Mouse (Mus musculus) kidney, embryonic 14.5 days (tissue): ENCODE results near the gene Camta1. TPM values are rescaled to one million over a fixed set of nuclear protein-coding genes. Genes with fewer than 3 reads are reported as not detected.

Experiments
- ATAC-seq: fragments of 200-750 bp; cut with Nextera tagmentation; 2 replicates; pipeline ENCODE4 v1.8.0; 2017; ENCODE audit warnings: moderate number of reproducible peaks, mild to moderate bottlenecking, moderate TSS enrichment, moderate library complexity; ENCODE audit not compliant: low FRiP score, low TSS enrichment
- H3K27ac ChIP-seq: fragments of 300-500 bp; sonication (generic); 2 replicates; pipeline ENCODE4 v1.5.1; 2014; ENCODE audit warnings: low read depth, mild to moderate bottlenecking, low read length, moderate library complexity, mixed read lengths
- H3K27me3 ChIP-seq: fragments of 300-500 bp; sonication (generic); 2 replicates; pipeline ENCODE4 v1.6.1; 2014; ENCODE audit warnings: mild to moderate bottlenecking, low read length; ENCODE audit not compliant: control insufficient read depth, insufficient read depth
- H3K36me3 ChIP-seq: fragments of 300-500 bp; sonication (generic); 2 replicates; pipeline ENCODE4 v1.6.1; 2014; ENCODE audit warnings: low read length, mixed read lengths; ENCODE audit not compliant: control insufficient read depth, insufficient read depth
- H3K4me1 ChIP-seq: fragments of 300-500 bp; sonication (generic); 2 replicates; pipeline ENCODE4 v1.6.1; 2014; ENCODE audit warnings: low read length, mixed read lengths; ENCODE audit not compliant: control insufficient read depth, insufficient read depth
- H3K4me2 ChIP-seq: fragments of 300-500 bp; sonication (generic); replicated peaks from 2 replicates; pipeline ENCODE4 v1.6.1; 2014; ENCODE audit warnings: low read depth, mild to moderate bottlenecking, low read length
- H3K4me3 ChIP-seq: fragments of 300-500 bp; sonication (generic); 2 replicates; pipeline ENCODE4 v1.5.1; 2014; ENCODE audit warnings: mild to moderate bottlenecking, low read length
- H3K9ac ChIP-seq: fragments of 300-500 bp; sonication (generic); 2 replicates; pipeline ENCODE4 v1.6.1; 2014; ENCODE audit warnings: low read depth, mild to moderate bottlenecking, low read length, moderate library complexity
- H3K9me3 ChIP-seq: fragments of 300-500 bp; sonication (generic); 2 replicates; pipeline ENCODE4 v1.6.1; 2016; ENCODE audit warnings: low read length; ENCODE audit not compliant: control insufficient read depth
- WGBS: fragments of 180-500 bp; shearing (Covaris S2); extraction: QIAGEN DNeasy Blood & Tissue Kit; methylation state at CpG from one replicate; pipeline ENCODE4 v1.1.7; 2014; 5-methylcytosine and 5-hydroxymethylcytosine counted together
- polyA plus RNA-seq: library from polyadenylated mRNA; unstranded; fragments of >200 nt; fragmentation: Nextera tagmentation; extraction: Ambion mirVana; gene quantifications from 2 replicates; pipeline ENCODE4 v1.2.1, GENCODE M21; 2014

Gene Camta1
- polyA plus RNA-seq, 1 experiment from 2014 or later = 107 TPM

- Histone ChIP-seq H3K4me3 (no peak overlapping the region), H3K4me1 (no peaks in the 10 kb centered on the region), H3K27ac (no peak overlapping the region), H3K4me2 (no peak overlapping the region), H3K36me3 (no peaks in the 10 kb centered on the region), H3K9me3 (no peaks in the 10 kb centered on the region), H3K9ac (no peak overlapping the region), H3K27me3 (no peaks in the 10 kb centered on the region)
- no peak for ATAC-seq
- 54% methylated on average over 7 of the region's 7 CpGs for WGBS
Measured at GRCm38 (mm10) chr4:151263052-151263451, 598.6 kb downstream of the Camta1 start.

GRCm38 (mm10) chr4:151256622-151257021 lies 605.1 kb downstream of the Camta1 start:
- H3K4me3 ChIP-seq = no peak overlapping the region
- H3K4me1 ChIP-seq = no peaks in the 10 kb centered on the region
- H3K4me2 ChIP-seq = no peak overlapping the region
- no peak overlapping the region for H3K9ac ChIP-seq
- no peaks in the 10 kb centered on the region for H3K36me3 ChIP-seq
- H3K27me3 ChIP-seq = no peaks in the 10 kb centered on the region
- no peak for ATAC-seq
- no peak overlapping the region for H3K27ac ChIP-seq
- WGBS = 58% methylated on average over 4 of the region's 4 CpGs
- no peaks in the 10 kb centered on the region for H3K9me3 ChIP-seq

- WGBS = 86% methylated on average over 6 of the region's 6 CpGs
- Histone ChIP-seq H3K27ac (no peak overlapping the region), H3K4me2 (no peak overlapping the region), H3K36me3 (no peaks in the 10 kb centered on the region), H3K27me3 (no peaks in the 10 kb centered on the region), H3K9me3 (no peaks in the 10 kb centered on the region), H3K9ac (no peak overlapping the region), H3K4me1 (no peaks in the 10 kb centered on the region), H3K4me3 (no peak overlapping the region)
- ATAC-seq = no peak
Measured at GRCm38 (mm10) chr4:151250824-151251223, 610.9 kb downstream of the Camta1 start.

- Histone ChIP-seq H3K4me1 (no peaks in the 10 kb centered on the region), H3K27me3 (no peaks in the 10 kb centered on the region), H3K36me3 (no peaks in the 10 kb centered on the region), H3K4me2 (no peak overlapping the region), H3K9me3 (no peaks in the 10 kb centered on the region), H3K4me3 (no peak overlapping the region), H3K9ac (no peak overlapping the region), H3K27ac (no peak overlapping the region)
- 45% methylated on average over 7 of the region's 7 CpGs for WGBS
- no peak for ATAC-seq
Measured at GRCm38 (mm10) chr4:151245068-151245797, 616.4 kb downstream of the Camta1 start.

GRCm38 (mm10) chr4:151243445-151243844 lies 618.2 kb downstream of the Camta1 start:
- no peaks in the 10 kb centered on the region for H3K36me3 ChIP-seq
- H3K9me3 ChIP-seq = 0 out of 2 replicates have a peak, but pooled peaks cover 2% of the 10 kb centered on the region
- no peak for ATAC-seq
- no peaks in the 10 kb centered on the region for H3K4me1 ChIP-seq
- no peak overlapping the region for H3K27ac ChIP-seq
- H3K9ac ChIP-seq = no peak overlapping the region
- no peak overlapping the region for H3K4me2 ChIP-seq
- H3K27me3 ChIP-seq = no peaks in the 10 kb centered on the region
- WGBS = 51% methylated on average over 9 of the region's 9 CpGs
- no peak overlapping the region for H3K4me3 ChIP-seq

- Histone ChIP-seq H3K36me3 (no peaks in the 10 kb centered on the region), H3K27me3 (no peaks in the 10 kb centered on the region), H3K27ac (no peak overlapping the region), H3K4me2 (no peak overlapping the region), H3K9me3 (0 out of 2 replicates have a peak, but pooled peaks cover 2% of the 10 kb centered on the region), H3K4me3 (no peak overlapping the region), H3K9ac (no peak overlapping the region), H3K4me1 (no peaks in the 10 kb centered on the region)
- no peak for ATAC-seq
- WGBS = 11% methylated on average over 12 of the region's 12 CpGs
Measured at GRCm38 (mm10) chr4:151242751-151243150, 618.9 kb downstream of the Camta1 start.

GRCm38 (mm10) chr4:151240465-151240864 lies 621.2 kb downstream of the Camta1 start:
- H3K9ac ChIP-seq = no peak overlapping the region
- 86% methylated on average over 5 of the region's 5 CpGs for WGBS
- H3K4me1 ChIP-seq = no peaks in the 10 kb centered on the region
- H3K36me3 ChIP-seq = no peaks in the 10 kb centered on the region
- no peak for ATAC-seq
- no peaks in the 10 kb centered on the region for H3K27me3 ChIP-seq
- 0 out of 2 replicates have a peak, but pooled peaks cover 2% of the 10 kb centered on the region for H3K9me3 ChIP-seq
- H3K4me2 ChIP-seq = no peak overlapping the region
- no peak overlapping the region for H3K27ac ChIP-seq
- H3K4me3 ChIP-seq = no peak overlapping the region

GRCm38 (mm10) chr4:151238970-151239684 lies 622.5 kb downstream of the Camta1 start:
- WGBS = 80% methylated on average over 19 of the region's 19 CpGs
- Histone ChIP-seq H3K9me3 (0 out of 2 replicates have a peak, but pooled peaks cover 2% of the 10 kb centered on the region), H3K27ac (no peak overlapping the region), H3K27me3 (no peaks in the 10 kb centered on the region), H3K4me2 (no peak overlapping the region), H3K9ac (no peak overlapping the region), H3K4me3 (no peak overlapping the region), H3K36me3 (no peaks in the 10 kb centered on the region), H3K4me1 (no peaks in the 10 kb centered on the region)
- ATAC-seq = no peak

GRCm38 (mm10) chr4:151237501-151237900 lies 624.2 kb downstream of the Camta1 start:
- no peak overlapping the region for H3K4me3 ChIP-seq

More at GRCm38 (mm10) chr4:151237501-151237900, 624.2 kb downstream of the Camta1 start:
- no peak for ATAC-seq
- Histone ChIP-seq H3K9ac (no peak overlapping the region), H3K27ac (no peak overlapping the region), H3K9me3 (0 out of 2 replicates have a peak, but pooled peaks cover 2% of the 10 kb centered on the region), H3K4me2 (no peak overlapping the region), H3K27me3 (no peaks in the 10 kb centered on the region), H3K36me3 (no peaks in the 10 kb centered on the region), H3K4me1 (no peaks in the 10 kb centered on the region)
- WGBS = 22% methylated on average over 3 of the region's 3 CpGs
